Mouse (Mus musculus): ENCODE data around the gene Hsph1. TPM values are rescaled to one million over a fixed set of nuclear protein-coding genes. Genes with fewer than 3 reads are reported as not detected.

The Hsph1 gene
- polyA plus RNA-seq (2016; fragmentation: Nextera tagmentation; extraction: Ambion mirVana) = 81.7 and 83.7 TPM in 2 replicates

DNA sequence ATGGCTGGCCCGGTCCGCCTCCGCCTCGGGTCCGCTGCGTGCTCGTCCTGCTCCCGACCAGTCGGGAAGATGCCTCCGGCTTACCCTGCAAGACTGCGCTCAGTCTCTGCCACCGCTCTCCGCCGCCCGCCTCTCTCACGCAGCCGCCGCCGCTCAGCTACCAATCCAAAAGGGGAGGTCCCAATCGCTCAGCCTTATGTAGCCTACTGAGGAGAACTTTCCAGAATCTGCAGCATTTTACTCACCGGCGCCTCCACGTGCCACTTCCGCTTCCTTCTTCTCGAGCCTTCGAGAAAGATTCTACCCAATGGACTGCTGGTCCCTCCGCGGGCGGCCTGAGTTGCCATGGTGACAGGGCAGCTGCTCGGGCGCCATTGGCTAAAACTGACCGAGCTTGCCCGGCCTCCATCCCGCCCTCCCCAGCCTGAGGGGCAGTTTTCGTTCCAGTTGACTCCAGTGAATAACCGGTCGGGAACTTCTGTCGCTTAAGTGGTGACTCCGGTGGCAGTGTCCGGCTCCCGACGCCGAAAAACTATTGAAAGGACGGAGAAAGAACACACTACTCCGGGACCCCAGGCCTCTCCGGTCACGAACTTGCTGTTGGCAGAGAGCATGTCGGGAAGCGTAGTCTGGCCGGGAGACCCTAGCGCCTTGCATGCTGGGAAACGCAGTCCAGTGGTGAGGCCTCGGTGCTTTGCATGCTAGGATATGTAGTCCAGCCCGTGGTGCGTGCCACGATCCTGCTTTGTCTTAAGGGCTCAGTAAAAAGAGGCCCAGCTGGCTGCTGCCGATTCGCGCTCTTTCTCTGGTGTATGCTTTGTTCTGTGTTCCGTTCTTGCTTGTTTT lies at the start of gene Hsph1:
Gene Hsph1, minus strand, starts transcription at position 302 of the 846 bp plus-strand sequence.
- under 1% methylated on average over 60 of the region's 60 CpGs for WGBS
- peaks cover 14% of the 10 kb centered on the region for H3K4me1 ChIP-seq
- peak; percentile 99 for ATAC-seq (ENCODE audit: insufficient number of reproducible peaks, insufficient read depth, low FRiP score, low TSS enrichment)

DNA sequence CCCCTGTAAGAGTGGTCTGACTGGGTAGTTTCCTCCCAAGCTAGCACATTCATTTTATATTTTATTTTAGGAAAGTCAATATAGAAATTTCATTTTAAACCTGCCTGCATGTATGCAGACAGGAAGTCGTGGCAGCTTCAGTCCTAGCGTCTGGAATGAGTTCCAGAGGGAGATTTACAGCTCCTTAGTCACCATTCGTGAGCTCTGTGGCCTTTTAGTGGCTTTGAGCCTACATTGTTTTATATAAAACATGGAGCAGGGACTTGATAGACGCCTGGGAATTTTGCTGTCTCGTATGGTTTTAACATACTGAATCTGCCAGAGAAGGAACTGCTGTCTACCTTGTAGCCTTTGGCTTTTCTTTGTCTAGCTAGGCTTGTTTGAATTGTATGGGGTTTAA lies 44.8 kb upstream of the Hsph1 start:
- Histone ChIP-seq H3K27ac (no peak overlapping the region), H3K9me3 (no peaks in the 10 kb centered on the region), H3K4me3 (no peak overlapping the region), H3K4me1 (peaks cover 7% of the 10 kb centered on the region), H3K36me3 (no peaks in the 10 kb centered on the region), H3K9ac (no peak overlapping the region), H3K27me3 (no peaks in the 10 kb centered on the region), H3K4me2 (replicated peaks) (no peak overlapping the region)
- WGBS = 66% methylated on average over 5 of the region's 5 CpGs
- no peak for ATAC-seq (ENCODE audit: insufficient number of reproducible peaks, insufficient read depth, low FRiP score, low TSS enrichment)

More for the DNA sequence above, at the start of gene Hsph1:
- Histone ChIP-seq H3K4me2 (replicated peaks) (peak within 1 kb of the TSS; percentile 82), H3K27me3 (no peaks in the 10 kb centered on the region), H3K9me3 (no peaks in the 10 kb centered on the region), H3K9ac (peak within 1 kb of the TSS; percentile 81), H3K4me3 (peak within 1 kb of the TSS; percentile 76), H3K36me3 (peaks cover 23% of the 10 kb centered on the region), H3K27ac (peak within 1 kb of the TSS; percentile 89)

GRCm38 (mm10) chr5:149679886-149680285 lies 43.7 kb upstream of the Hsph1 start:
- no peak for ATAC-seq (ENCODE audit: insufficient number of reproducible peaks, insufficient read depth, low FRiP score, low TSS enrichment)
- H3K9ac ChIP-seq = no peak overlapping the region
- no peaks in the 10 kb centered on the region for H3K27me3 ChIP-seq
- WGBS = 69% methylated on average over 7 of the region's 7 CpGs
- no peaks in the 10 kb centered on the region for H3K36me3 ChIP-seq
- H3K4me2 ChIP-seq (replicated peaks) = no peak overlapping the region; the same call in 1 of the 2 replicates
- H3K4me1 ChIP-seq = peaks cover 7% of the 10 kb centered on the region
- H3K4me3 ChIP-seq = no peak overlapping the region
- H3K9me3 ChIP-seq = no peaks in the 10 kb centered on the region
- H3K27ac ChIP-seq = no peak overlapping the region

DNA sequence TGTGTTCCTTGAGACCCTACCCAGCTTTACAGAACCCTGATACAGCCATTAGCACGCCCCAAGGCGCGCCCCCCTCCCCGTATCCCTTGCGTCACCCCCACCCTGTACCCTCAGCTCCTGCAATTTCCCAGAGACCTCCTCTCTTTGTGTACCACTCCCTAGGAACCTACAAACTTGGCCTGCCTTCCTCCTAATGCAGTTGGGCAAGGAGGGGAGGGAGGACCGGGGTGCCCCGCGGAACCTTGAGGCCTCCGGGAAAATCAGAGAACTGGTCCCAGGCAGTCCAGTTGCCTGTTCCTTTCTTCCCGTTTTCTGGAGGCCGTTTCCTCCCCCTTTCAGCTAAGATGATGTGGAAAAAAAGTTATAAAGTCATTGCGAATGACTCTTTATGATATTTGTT lies 43.2 kb upstream of the Hsph1 start:
- no peaks in the 10 kb centered on the region for H3K9me3 ChIP-seq
- no peak overlapping the region for H3K27ac ChIP-seq
- no peak for ATAC-seq (ENCODE audit: insufficient number of reproducible peaks, insufficient read depth, low FRiP score, low TSS enrichment)
- WGBS = 8% methylated on average over 12 of the region's 12 CpGs
- peak overlapping the region; percentile 80 for H3K9ac ChIP-seq
- H3K4me2 ChIP-seq (replicated peaks) = peak overlapping the region; percentile 96
- peaks cover 7% of the 10 kb centered on the region for H3K4me1 ChIP-seq
- H3K36me3 ChIP-seq = no peaks in the 10 kb centered on the region
- no peaks in the 10 kb centered on the region for H3K27me3 ChIP-seq
- H3K4me3 ChIP-seq = peak overlapping the region; percentile 77

DNA sequence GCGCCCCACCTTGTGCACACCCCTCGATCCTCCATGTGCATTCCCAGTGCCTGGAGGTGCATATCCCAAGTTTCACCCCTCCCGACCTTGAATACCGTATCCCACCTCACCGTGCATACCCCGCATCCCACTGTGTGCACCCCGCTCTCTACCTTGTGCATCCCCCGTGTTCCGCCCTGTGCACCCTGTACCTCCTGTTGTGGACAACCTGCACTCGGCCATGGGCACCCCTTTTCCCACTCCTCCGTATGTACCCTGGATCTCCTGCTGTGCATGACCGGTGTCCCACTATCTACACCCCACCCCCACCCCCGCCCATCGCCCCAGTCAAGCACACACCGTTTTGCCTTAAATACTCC lies 42.8 kb upstream of the Hsph1 start:
- Histone ChIP-seq H3K4me3 (peak overlapping the region; percentile 77), H3K4me2 (replicated peaks) (peak overlapping the region; percentile 96), H3K4me1 (peaks cover 7% of the 10 kb centered on the region), H3K9me3 (no peaks in the 10 kb centered on the region), H3K36me3 (no peaks in the 10 kb centered on the region), H3K27me3 (no peaks in the 10 kb centered on the region), H3K27ac (no peak overlapping the region), H3K9ac (peak overlapping the region; percentile 80)
- peak; percentile 57 for ATAC-seq (ENCODE audit: insufficient number of reproducible peaks, insufficient read depth, low FRiP score, low TSS enrichment)
- 1% methylated on average over 15 of the region's 15 CpGs for WGBS

- H3K4me2 ChIP-seq (replicated peaks) = peak within 1 kb of the TSS; percentile 96
- no peaks in the 10 kb centered on the region for H3K27me3 ChIP-seq
- no peaks in the 10 kb centered on the region for H3K9me3 ChIP-seq
- peak within 1 kb of the TSS; percentile 88 for H3K27ac ChIP-seq
- WGBS = 1% methylated on average over 82 of the region's 106 CpGs
- peaks cover 7% of the 10 kb centered on the region for H3K4me1 ChIP-seq
- H3K9ac ChIP-seq = peak within 1 kb of the TSS; percentile 80
- peak; percentile 92 for ATAC-seq (ENCODE audit: insufficient number of reproducible peaks, insufficient read depth, low FRiP score, low TSS enrichment)
- H3K36me3 ChIP-seq = no peaks in the 10 kb centered on the region
- H3K4me3 ChIP-seq = peak within 1 kb of the TSS; percentile 77
Observed at GRCm38 (mm10) chr5:149678100-149678989, 42.2 kb upstream of the Hsph1 start, which contains the start of gene B3glct. B3glct (plus strand) TSS chr5:149678230.

- 89% methylated on average over 3 of the region's 3 CpGs for WGBS
- Histone ChIP-seq H3K4me1 (peaks cover 7% of the 10 kb centered on the region), H3K27me3 (no peaks in the 10 kb centered on the region), H3K9me3 (no peaks in the 10 kb centered on the region), H3K27ac (no peak overlapping the region), H3K4me3 (no peak overlapping the region), H3K36me3 (no peaks in the 10 kb centered on the region), H3K9ac (no peak overlapping the region), H3K4me2 (replicated peaks) (no peak overlapping the region)
- ATAC-seq (ENCODE audit: insufficient number of reproducible peaks, insufficient read depth, low FRiP score, low TSS enrichment) = no peak
Observed at GRCm38 (mm10) chr5:149677196-149677595, 41.0 kb upstream of the Hsph1 start.

- no peaks in the 10 kb centered on the region for H3K36me3 ChIP-seq
- no peaks in the 10 kb centered on the region for H3K9me3 ChIP-seq
- no peak overlapping the region for H3K4me3 ChIP-seq
- no peak overlapping the region for H3K4me2 ChIP-seq (replicated peaks)
- no peaks in the 10 kb centered on the region for H3K27me3 ChIP-seq
- H3K27ac ChIP-seq = no peak overlapping the region
- no peaks in the 10 kb centered on the region for H3K4me1 ChIP-seq
- ATAC-seq (ENCODE audit: insufficient number of reproducible peaks, insufficient read depth, low FRiP score, low TSS enrichment) = no peak
- no peak overlapping the region for H3K9ac ChIP-seq
- WGBS = 79% methylated on average over 5 of the region's 5 CpGs
Observed at GRCm38 (mm10) chr5:149663417-149663816, 27.2 kb upstream of the Hsph1 start.

DNA sequence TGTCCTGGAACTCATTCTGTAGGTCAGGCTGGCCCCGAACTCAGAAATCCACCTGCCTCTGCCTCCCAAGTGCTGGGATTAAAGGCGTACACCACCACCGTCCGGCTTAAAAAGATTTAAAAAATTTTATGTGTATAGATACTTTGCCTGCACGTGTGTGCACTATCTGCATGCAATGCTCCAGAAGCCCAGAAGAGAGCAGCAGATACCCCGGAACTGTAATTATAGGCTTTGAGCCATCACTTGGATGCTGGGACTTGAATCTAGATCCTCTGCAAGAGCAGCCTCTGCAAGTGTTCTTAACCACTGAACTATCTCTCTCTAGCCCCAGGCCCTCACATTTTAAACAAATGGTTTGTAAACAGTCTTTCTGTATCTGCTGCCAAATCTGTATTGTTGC lies 26.8 kb upstream of the Hsph1 start:
- H3K4me2 ChIP-seq (replicated peaks) = no peak overlapping the region
- H3K36me3 ChIP-seq = no peaks in the 10 kb centered on the region
- H3K4me3 ChIP-seq = no peak overlapping the region
- H3K9me3 ChIP-seq = no peaks in the 10 kb centered on the region
- WGBS = 87% methylated on average over 6 of the region's 6 CpGs
- no peak overlapping the region for H3K27ac ChIP-seq
- H3K9ac ChIP-seq = no peak overlapping the region
- no peaks in the 10 kb centered on the region for H3K27me3 ChIP-seq
- no peaks in the 10 kb centered on the region for H3K4me1 ChIP-seq
- ATAC-seq (ENCODE audit: insufficient number of reproducible peaks, insufficient read depth, low FRiP score, low TSS enrichment) = no peak

DNA sequence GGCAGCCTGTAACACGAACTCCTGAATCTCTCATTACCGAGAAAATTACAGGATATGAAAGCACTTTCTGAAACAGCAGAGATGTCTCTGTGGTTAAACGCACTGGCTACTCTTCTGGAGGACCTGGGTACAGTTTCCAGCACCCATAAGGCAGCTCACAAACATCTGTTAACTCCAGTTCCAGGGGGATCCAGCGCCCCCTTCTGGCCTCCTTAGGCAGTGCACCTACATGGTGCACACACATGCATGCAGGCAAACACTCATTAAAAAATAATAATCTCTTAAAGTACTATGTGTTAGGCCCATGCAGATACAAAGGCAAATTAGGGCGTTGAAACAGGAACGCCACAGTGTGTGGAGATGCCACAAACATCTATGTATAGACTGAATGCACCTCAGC lies 25.3 kb upstream of the Hsph1 start:
- no peak overlapping the region for H3K9ac ChIP-seq
- WGBS = 83% methylated on average over 6 of the region's 6 CpGs
- H3K27ac ChIP-seq = no peak overlapping the region
- H3K4me3 ChIP-seq = no peak overlapping the region
- H3K4me2 ChIP-seq (replicated peaks) = no peak overlapping the region
- ATAC-seq (ENCODE audit: insufficient number of reproducible peaks, insufficient read depth, low FRiP score, low TSS enrichment) = no peak
- H3K4me1 ChIP-seq = no peaks in the 10 kb centered on the region
- no peaks in the 10 kb centered on the region for H3K9me3 ChIP-seq
- no peaks in the 10 kb centered on the region for H3K36me3 ChIP-seq
- no peaks in the 10 kb centered on the region for H3K27me3 ChIP-seq

- no peaks in the 10 kb centered on the region for H3K27me3 ChIP-seq
- H3K27ac ChIP-seq = no peak overlapping the region
- H3K36me3 ChIP-seq = no peaks in the 10 kb centered on the region
- no peak for ATAC-seq (ENCODE audit: insufficient number of reproducible peaks, insufficient read depth, low FRiP score, low TSS enrichment)
- no peaks in the 10 kb centered on the region for H3K4me1 ChIP-seq
- no peak overlapping the region for H3K4me2 ChIP-seq (replicated peaks)
- WGBS = 67% methylated on average over 9 of the region's 9 CpGs
- H3K9me3 ChIP-seq = no peaks in the 10 kb centered on the region
- H3K9ac ChIP-seq = no peak overlapping the region
- no peak overlapping the region for H3K4me3 ChIP-seq
Observed at GRCm38 (mm10) chr5:149659414-149659780, 23.2 kb upstream of the Hsph1 start.
